Mouse (Mus musculus) kidney, embryonic 15.5 days (tissue): Measurements from ENCODE around the gene Rtn3. TPM values are rescaled to one million over a fixed set of nuclear protein-coding genes. Genes with fewer than 3 reads are reported as not detected.
"Not testable (repeated sequence)": the region's sequence is repeated elsewhere in the genome, so short reads cannot be mapped to it uniquely, and the experiment has no call there.

ENCODE experiments used
- ATAC-seq: fragments of 200-750 bp; cut with Nextera tagmentation; replicated peaks from 2 replicates; pipeline ENCODE4 v1.8.0; 2017; ENCODE audit warnings: moderate TSS enrichment; ENCODE audit not compliant: low FRiP score
- H3K27ac ChIP-seq: fragments of 300-500 bp; sonication (generic); 2 replicates; pipeline ENCODE4 v1.5.1; 2015; ENCODE audit warnings: mild to moderate bottlenecking, inconsistent platforms
- H3K27me3 ChIP-seq: fragments of 300-500 bp; sonication (generic); 2 replicates; pipeline ENCODE4 v1.6.1; 2015; ENCODE audit warnings: inconsistent platforms
- H3K36me3 ChIP-seq: fragments of 300-500 bp; sonication (generic); 2 replicates; pipeline ENCODE4 v1.6.1; 2015; ENCODE audit warnings: inconsistent platforms
- H3K4me1 ChIP-seq: fragments of 300-500 bp; sonication (generic); 2 replicates; pipeline ENCODE4 v1.6.1; 2015; ENCODE audit warnings: inconsistent platforms
- H3K4me2 ChIP-seq: fragments of 300-500 bp; sonication (generic); 2 replicates; pipeline ENCODE4 v1.6.1; 2015; ENCODE audit warnings: moderate library complexity, mild to moderate bottlenecking, inconsistent platforms
- H3K4me3 ChIP-seq: fragments of 300-500 bp; sonication (generic); replicated peaks from 2 replicates; pipeline ENCODE4 v1.5.1; 2015; ENCODE audit warnings: mild to moderate bottlenecking, inconsistent platforms
- H3K9ac ChIP-seq: fragments of 300-500 bp; sonication (generic); 2 replicates; pipeline ENCODE4 v1.6.1; 2015; ENCODE audit warnings: mild to moderate bottlenecking, inconsistent platforms
- H3K9me3 ChIP-seq: fragments of 300-500 bp; sonication (generic); replicated peaks from 2 replicates; pipeline ENCODE4 v1.6.1; 2016; ENCODE audit warnings: inconsistent platforms
- WGBS: fragments of 180-500 bp; shearing (Covaris S2); methylation state at CpG from one replicate; pipeline ENCODE4 v1.1.7; 2015; ENCODE audit warnings: mixed read lengths; 5-methylcytosine and 5-hydroxymethylcytosine counted together
- polyA plus RNA-seq: library from polyadenylated mRNA; unstranded; fragments of >200 nt; fragmentation: Nextera tagmentation; extraction: Ambion mirVana; gene quantifications from 2 replicates; pipeline ENCODE4 v1.2.1, GENCODE M21; 2015

The Rtn3 gene
- polyA plus RNA-seq, 1 experiment from 2014 or later, result 157 TPM

DNA sequence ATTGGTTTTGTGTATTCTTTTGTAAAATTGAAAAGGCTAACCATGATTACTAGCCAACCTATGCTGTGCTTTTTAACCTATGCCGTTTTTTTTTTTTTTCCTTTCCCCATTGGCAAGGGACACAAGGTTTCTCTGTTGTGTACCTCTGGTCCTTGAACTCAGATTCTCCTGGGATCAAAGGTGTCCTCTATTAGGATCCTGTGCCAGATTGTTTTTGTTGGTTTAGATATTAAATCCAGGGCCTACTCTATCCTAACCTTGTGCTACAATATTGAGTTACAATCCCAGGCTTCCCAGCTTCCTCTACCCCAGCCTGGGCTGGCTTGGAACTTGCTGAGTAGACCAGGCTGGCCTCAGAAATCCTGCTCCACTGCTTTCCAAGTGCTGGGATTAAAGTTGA lies 17.6 kb upstream of the Rtn3 start:
- WGBS, result 88% methylated on average over 1 of the region's 1 CpGs
- no peak overlapping the region for H3K9ac ChIP-seq
- H3K36me3 ChIP-seq, result no peaks in the 10 kb centered on the region
- no peak for ATAC-seq
- no peaks in the 10 kb centered on the region for H3K9me3 ChIP-seq
- no peak overlapping the region for H3K27ac ChIP-seq
- no peaks in the 10 kb centered on the region for H3K27me3 ChIP-seq
- H3K4me1 ChIP-seq, result peaks cover 6% of the 10 kb centered on the region
- H3K4me2 ChIP-seq, result no peak overlapping the region
- H3K4me3 ChIP-seq, result no peak overlapping the region

DNA sequence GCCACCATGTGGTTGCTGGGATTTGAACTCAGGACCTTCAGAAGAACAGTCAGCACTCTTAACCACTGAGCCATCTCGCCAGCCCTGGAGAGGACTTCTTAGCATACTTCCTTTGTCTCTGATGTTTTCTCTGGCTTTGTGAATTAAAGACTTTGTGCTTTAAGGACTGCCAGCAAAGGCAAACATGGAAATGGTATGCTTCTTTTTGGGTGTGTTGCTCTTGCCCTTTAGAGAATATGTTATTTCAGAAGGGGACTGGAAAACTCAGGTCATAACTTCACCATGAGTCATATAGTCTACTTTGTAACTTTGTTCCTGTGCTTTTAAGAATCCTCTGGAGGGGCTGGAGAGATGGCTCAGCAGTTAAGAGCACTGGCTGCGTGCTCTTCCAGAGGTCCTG lies 15.7 kb upstream of the Rtn3 start:
- H3K36me3 ChIP-seq, result no peaks in the 10 kb centered on the region
- 87% methylated on average over 2 of the region's 2 CpGs for WGBS
- ATAC-seq, result no peak
- H3K9ac ChIP-seq, result no peak overlapping the region
- no peak overlapping the region for H3K4me2 ChIP-seq
- H3K9me3 ChIP-seq, result no peaks in the 10 kb centered on the region
- H3K27me3 ChIP-seq, result no peaks in the 10 kb centered on the region
- no peak overlapping the region for H3K4me3 ChIP-seq
- H3K27ac ChIP-seq, result no peak overlapping the region
- H3K4me1 ChIP-seq, result peaks cover 10% of the 10 kb centered on the region

DNA sequence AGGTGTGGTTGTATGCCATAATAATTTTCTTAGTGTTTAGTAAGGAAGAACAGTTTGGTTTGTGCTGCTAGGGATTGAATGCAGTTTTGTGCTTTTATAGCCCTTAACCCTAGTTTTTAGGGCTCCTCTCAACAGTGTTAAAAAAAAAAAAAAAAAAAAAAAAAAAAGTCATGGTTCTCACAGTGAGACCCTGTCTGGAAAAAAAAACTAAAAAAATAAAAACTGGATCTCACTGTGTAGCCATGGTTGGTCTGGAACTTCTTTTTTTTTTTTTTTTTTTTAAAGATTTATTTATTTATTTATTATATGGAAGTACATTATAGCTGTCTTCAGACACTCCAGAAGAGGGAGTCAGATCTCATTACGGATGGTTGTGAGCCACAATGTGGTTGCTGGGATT lies 13.0 kb upstream of the Rtn3 start:
- H3K27ac ChIP-seq, ATAC-seq: not testable (repeated sequence)

DNA sequence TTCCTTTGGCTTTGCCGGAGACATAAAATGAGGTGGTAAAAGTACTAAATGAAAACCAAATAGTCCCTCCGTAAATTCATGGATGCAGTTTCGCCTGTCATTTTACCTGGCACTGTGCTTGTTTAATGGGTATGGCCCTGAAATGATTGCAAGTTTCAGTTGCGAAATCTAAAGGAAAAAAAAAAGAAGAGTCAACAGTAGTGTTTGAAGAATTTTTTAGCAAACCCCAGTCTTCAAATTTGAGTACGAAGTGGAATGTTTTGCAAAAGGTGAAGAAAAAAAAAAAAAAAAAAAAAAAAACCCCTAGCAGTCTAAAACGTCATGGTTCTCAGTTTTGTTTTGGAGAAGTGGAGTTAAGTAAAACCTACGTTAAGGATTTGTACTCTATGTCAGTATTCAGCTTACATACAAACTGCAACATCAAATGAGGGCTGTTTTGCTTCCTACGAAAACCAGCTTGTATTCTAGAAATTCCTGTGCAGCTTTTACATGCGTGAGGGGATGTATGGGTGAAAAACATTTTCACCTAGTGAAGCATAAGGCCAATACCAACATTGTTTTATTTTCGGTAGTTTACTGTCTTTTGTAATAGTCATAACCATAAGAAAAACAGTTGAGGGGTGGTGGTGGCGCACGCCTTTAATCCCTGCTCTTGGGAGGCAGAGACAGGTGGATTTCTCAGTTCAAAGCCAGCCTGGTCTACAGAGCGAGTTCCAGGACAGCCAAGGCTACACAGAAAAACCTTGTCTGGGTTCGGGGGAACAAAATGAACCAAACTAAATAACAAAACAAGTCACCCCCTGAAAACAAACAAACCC lies 12.3 kb upstream of the Rtn3 start:
- WGBS, result 39% methylated on average over 14 of the region's 14 CpGs
- Histone ChIP-seq H3K4me1 (peaks cover 12% of the 10 kb centered on the region), H3K4me3 (peak overlapping the region; percentile 80), H3K36me3 (no peaks in the 10 kb centered on the region), H3K27me3 (no peaks in the 10 kb centered on the region), H3K9ac (peak overlapping the region; percentile 85), H3K4me2 (peak overlapping the region; percentile 78), H3K27ac (peak overlapping the region; percentile 99), H3K9me3 (no peaks in the 10 kb centered on the region)
- ATAC-seq, result no peak

More for the DNA sequence above, 13.0 kb upstream of the Rtn3 start:
- Histone ChIP-seq H3K4me2 (peak overlapping the region; percentile 78), H3K4me3 (peak overlapping the region; percentile 80; the same call in 1 of the 2 replicates), H3K4me1 (peaks cover 12% of the 10 kb centered on the region)
- not testable (repeated sequence) for H3K9me3 ChIP-seq, H3K36me3 ChIP-seq, H3K27me3 ChIP-seq, H3K9ac ChIP-seq
- 71% methylated on average over 1 of the region's 1 CpGs for WGBS

DNA sequence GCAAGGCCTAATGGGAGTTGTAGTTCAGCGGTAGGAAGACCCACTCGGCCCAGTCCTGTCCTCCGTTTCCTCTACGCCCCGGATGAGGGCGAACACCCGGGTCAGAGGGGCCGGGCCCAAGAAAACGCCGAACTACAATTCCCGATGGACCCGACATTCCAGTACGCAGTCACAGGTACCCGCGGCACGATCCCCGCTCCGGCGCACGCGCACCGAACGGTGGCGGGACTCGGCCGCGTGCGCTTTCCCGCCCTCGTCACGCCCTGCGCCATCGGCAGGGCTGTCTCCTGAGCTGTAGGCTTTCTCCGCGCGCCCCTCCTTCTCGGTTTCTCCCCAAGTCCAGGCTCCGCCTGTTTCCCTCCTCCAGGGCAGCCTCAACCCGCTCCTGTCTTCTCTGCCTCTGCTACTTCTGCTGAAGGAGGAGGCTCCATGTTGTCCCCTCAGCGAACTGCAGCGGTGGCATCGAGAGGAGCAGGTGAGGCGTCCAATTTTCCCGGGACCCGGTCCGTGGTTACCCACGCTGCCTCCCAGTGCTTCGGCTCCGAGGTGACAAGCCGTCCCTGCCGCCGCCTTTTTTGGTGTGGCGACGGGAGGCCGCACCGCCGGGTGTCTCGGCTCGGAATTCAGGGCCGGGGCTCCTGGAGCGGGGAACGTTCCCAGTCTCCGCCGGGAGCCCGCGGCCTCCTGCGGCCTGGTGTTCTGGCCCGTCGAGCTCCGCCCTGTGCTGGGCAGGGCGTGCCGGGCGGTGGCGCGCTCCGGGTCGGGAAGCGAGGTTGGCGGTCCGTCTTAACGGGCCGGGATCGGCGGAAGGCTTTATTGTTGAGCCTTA lies 11.3 kb upstream of the Rtn3 start:
- H3K9me3 ChIP-seq, result no peaks in the 10 kb centered on the region
- peak overlapping the region; percentile 99 for H3K27ac ChIP-seq
- ATAC-seq, result peak; percentile 99
- no peaks in the 10 kb centered on the region for H3K27me3 ChIP-seq
- peak overlapping the region; percentile 78 for H3K4me2 ChIP-seq
- peak overlapping the region; percentile 85 for H3K9ac ChIP-seq
- H3K36me3 ChIP-seq, result no peaks in the 10 kb centered on the region
- H3K4me3 ChIP-seq, result peak overlapping the region; percentile 80
- under 1% methylated on average over 84 of the region's 84 CpGs for WGBS
- peaks cover 12% of the 10 kb centered on the region for H3K4me1 ChIP-seq

DNA sequence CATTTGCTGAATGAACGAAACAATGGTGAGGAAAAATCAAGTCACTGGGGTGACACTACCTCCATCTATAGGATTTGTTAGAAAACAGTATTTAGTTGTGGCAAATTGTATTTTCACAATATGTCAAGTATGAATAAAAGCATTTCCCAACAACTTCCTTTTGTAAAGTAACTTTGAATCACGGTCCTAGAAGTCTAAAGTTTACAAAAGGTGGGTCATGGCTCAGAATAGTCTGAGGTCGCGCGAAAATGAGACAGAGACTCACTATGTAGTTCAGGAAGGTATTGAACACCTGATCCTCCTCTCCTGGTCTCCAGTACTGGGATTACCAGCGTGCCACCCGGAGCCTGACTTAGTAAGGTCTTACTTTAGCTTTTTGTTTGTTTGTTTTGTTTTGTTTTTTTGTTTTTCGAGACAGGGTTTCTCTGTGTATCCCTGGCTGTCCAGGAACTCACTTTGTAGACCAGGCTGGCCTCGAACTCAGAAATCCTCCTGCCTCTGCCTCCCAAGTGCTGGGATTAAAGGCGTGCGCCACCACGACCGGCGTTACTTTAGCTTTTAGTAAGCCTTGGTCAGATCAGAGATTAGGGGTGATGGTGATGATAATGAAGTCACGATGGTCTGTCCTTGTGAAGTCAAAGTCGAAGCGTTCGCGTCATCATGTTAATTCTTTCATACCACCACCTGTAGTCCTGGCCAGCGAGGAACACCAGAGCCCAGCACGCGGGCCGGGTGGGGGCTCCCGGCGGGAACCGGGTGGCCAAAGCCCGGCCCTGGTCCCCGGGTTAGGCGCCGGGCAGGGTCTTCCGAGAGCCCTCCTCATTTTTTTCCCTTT lies 10.5 kb upstream of the Rtn3 start, which contains the start of gene Atl3:
Gene Atl3 (plus strand): TSS at position 689 of the 835 bp plus-strand sequence.
- peaks cover 12% of the 10 kb centered on the region for H3K4me1 ChIP-seq
- 30% methylated on average over 31 of the region's 31 CpGs for WGBS

DNA sequence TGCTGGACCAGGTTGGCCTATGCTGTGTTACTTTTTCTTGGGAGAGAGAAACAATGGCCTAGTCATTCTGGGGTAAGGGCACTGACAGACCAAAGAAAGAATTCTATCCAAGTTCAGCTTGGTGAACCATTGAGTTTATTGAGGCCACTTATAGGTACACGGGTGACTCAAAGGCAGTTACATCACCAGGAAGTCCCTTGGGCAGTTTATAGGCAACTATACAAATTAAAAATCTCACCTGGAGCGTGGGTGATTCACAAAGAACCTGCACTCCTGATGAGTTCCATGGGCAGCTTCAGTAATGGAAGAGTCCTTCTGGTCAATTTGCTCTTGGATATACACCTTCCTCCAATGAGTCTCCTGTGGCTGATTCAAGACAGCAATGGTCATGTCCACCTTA lies 9.6 kb upstream of the Rtn3 start:
- Histone ChIP-seq H3K27ac (no peak overlapping the region), H3K9me3 (no peaks in the 10 kb centered on the region), H3K4me1 (peaks cover 12% of the 10 kb centered on the region), H3K9ac (no peak overlapping the region), H3K4me3 (no peak overlapping the region), H3K27me3 (no peaks in the 10 kb centered on the region), H3K36me3 (no peaks in the 10 kb centered on the region), H3K4me2 (no peak overlapping the region)
- ATAC-seq, result no peak
- WGBS, result 89% methylated on average over 2 of the region's 2 CpGs

More for the DNA sequence above, 10.5 kb upstream of the Rtn3 start, which contains the start of gene Atl3:
- Histone ChIP-seq H3K4me3 (peak within 1 kb of the TSS; percentile 80), H3K9ac (peak within 1 kb of the TSS; percentile 85), H3K4me2 (peak within 1 kb of the TSS; percentile 78), H3K36me3 (no peaks in the 10 kb centered on the region), H3K27me3 (no peaks in the 10 kb centered on the region), H3K27ac (peak within 1 kb of the TSS; percentile 99), H3K9me3 (no peaks in the 10 kb centered on the region)
- no peak for ATAC-seq

DNA sequence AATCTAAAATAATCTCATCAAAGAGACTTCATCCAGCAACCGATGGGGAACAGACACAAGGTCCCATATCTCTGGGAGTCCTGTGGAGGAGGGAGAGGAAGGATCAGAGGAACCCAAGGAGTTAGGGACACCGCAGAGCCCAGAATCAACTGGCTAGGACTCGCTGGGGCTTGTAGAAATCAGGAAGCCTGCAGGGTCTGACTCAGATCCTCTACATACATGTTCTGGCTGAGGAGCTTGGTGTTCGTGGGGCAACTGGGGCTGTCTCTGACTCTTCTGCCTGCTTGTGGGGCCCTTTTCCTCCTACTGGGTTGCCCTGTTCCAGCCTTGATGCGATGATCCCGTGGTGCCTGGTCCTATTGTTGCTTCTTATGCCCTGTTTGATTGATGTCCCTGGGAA lies 8.9 kb upstream of the Rtn3 start:
- no peak overlapping the region for H3K4me3 ChIP-seq
- no peak overlapping the region for H3K4me2 ChIP-seq
- no peak for ATAC-seq
- H3K27ac ChIP-seq, result no peak overlapping the region
- H3K36me3 ChIP-seq, result no peaks in the 10 kb centered on the region
- no peaks in the 10 kb centered on the region for H3K27me3 ChIP-seq
- peaks cover 8% of the 10 kb centered on the region for H3K4me1 ChIP-seq
- H3K9ac ChIP-seq, result no peak overlapping the region
- 89% methylated on average over 6 of the region's 6 CpGs for WGBS
- no peaks in the 10 kb centered on the region for H3K9me3 ChIP-seq

DNA sequence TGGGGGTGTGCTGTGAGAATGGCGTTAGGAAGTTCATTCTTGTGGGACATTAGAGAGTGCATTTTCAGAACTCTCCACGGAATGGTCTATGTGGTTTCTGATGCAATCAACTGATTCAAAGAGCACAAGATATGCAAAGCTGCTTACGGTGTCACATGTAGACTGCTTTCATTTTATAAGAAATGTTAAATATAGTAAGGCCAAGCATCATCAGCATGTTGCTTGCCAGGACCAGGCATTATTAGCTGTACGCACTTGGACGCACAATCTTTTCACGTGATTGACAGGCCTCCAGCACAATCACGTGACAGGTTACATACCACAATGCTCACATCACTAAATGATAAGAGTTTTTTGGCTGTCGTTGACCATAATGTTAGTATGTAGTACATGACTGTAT lies 4.6 kb upstream of the Rtn3 start:
- WGBS, result 86% methylated on average over 8 of the region's 8 CpGs
- H3K27ac ChIP-seq, result no peak overlapping the region

DNA sequence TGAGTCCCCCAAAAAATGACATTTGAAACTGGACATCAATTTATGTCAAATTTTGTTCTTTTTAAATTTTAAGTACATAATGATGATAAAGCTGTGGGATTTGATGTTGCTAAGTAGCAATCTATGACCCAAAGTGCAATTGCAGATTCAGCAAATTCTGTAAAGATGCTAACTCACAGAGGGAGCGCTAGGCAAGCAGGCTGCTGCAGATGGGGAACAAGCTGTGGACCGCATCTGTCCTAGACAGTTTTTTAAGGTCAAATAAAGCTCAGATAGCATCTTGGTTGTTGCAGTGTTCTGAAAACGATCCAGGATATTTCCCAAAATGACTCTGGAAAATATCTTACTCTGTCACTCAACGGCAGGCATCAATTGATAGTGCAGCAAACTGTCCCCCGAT lies 995 bp upstream of the Rtn3 start:
- no peaks in the 10 kb centered on the region for H3K27me3 ChIP-seq
- ATAC-seq, result no peak
- no peak overlapping the region for H3K9ac ChIP-seq
- H3K9me3 ChIP-seq, result no peaks in the 10 kb centered on the region
- H3K27ac ChIP-seq, result no peak overlapping the region; the same call in 1 of the 2 replicates
- peak overlapping the region; percentile 98; the same call in 1 of the 2 replicates for H3K4me3 ChIP-seq
- 65% methylated on average over 5 of the region's 5 CpGs for WGBS
- H3K36me3 ChIP-seq, result no peaks in the 10 kb centered on the region
- peaks cover 20% of the 10 kb centered on the region for H3K4me1 ChIP-seq
- H3K4me2 ChIP-seq, result peak overlapping the region; percentile 76

More for the DNA sequence above, 4.6 kb upstream of the Rtn3 start:
- Histone ChIP-seq H3K4me3 (no peak overlapping the region), H3K9me3 (no peaks in the 10 kb centered on the region), H3K36me3 (no peaks in the 10 kb centered on the region), H3K4me2 (no peak overlapping the region), H3K27me3 (no peaks in the 10 kb centered on the region), H3K9ac (no peak overlapping the region), H3K4me1 (0 out of 2 replicates have a peak, but pooled peaks cover 3% of the 10 kb centered on the region)
- ATAC-seq, result no peak

DNA sequence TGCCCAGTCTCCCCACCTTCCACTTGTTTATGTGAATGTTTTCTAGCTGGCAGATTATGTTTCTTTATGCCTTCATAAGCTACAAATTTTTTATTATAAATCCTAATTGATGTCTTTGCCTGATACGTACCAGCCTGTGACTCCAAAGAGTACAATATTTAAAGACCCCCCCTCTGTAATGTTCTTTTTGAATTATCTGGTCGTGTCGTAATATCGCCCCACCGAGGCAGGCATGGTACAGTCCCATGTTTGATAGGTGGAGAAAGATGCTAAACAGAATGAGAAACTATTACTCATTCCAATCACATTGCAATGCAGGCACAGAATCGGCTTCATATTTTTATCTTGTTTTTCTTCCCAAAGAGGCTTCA lies 416 bp upstream of the Rtn3 start:
- Histone ChIP-seq H3K9ac (peak overlapping the region; percentile 31; the same call in 1 of the 2 replicates), H3K4me1 (peaks cover 20% of the 10 kb centered on the region), H3K4me3 (peak overlapping the region; percentile 98), H3K27ac (peak overlapping the region; percentile 100), H3K36me3 (no peaks in the 10 kb centered on the region), H3K4me2 (peak overlapping the region; percentile 76), H3K27me3 (no peaks in the 10 kb centered on the region), H3K9me3 (no peaks in the 10 kb centered on the region)
- WGBS, result 2% methylated on average over 6 of the region's 6 CpGs
- ATAC-seq, result peak; percentile 66
